Mouse (Mus musculus) MEL (cell line): Measurements from ENCODE around the gene Acvr2b. TPM values are rescaled to one million over a fixed set of nuclear protein-coding genes. Genes with fewer than 3 reads are reported as not detected.

Experiments
- DNase-seq: peaks from one replicate; pipeline ENCODE4 v3.0.0; 2011; ENCODE audit warnings: low read depth, low spot score
- H3K27ac ChIP-seq: 2 replicates; pipeline ENCODE4 v1.5.1; 2012; ENCODE audit warnings: low read depth, mild to moderate bottlenecking, control low read depth, low read length, moderate library complexity; ENCODE audit not compliant: control insufficient read depth
- H3K27me3 ChIP-seq, 2 experiments: fragments of 150-350 bp in 1 of 2; sonication (generic) in 1 of 2; 2 replicates each; pipeline ENCODE4 v1.6.1; 2012; ENCODE audit warnings: low read length in 2 of 2, mild to moderate bottlenecking in 2 of 2, improper control_type of control experiment in 1 of 2, moderate library complexity in 1 of 2; ENCODE audit not compliant: insufficient read depth in 2 of 2, control insufficient read depth in 1 of 2
- H3K36me3 ChIP-seq, 2 experiments: 2 replicates each; pipeline ENCODE4 v1.6.1; 2012 to 2014; ENCODE audit warnings: low read length in 2 of 2, improper control_type of control experiment in 1 of 2, inconsistent platforms in 1 of 2, mild to moderate bottlenecking in 1 of 2; ENCODE audit not compliant: insufficient read depth in 2 of 2, control insufficient read depth in 1 of 2
- H3K4me1 ChIP-seq, 2 experiments: fragments of 150-350 bp in 1 of 2; sonication (generic) in 1 of 2; 2 replicates each; pipeline ENCODE4 v1.6.1; 2012; ENCODE audit warnings: low read length in 2 of 2, improper control_type of control experiment in 1 of 2, mild to moderate bottlenecking in 1 of 2; ENCODE audit not compliant: insufficient read depth in 2 of 2, control insufficient read depth in 1 of 2
- H3K4me3 ChIP-seq, 2 experiments: fragments of 150-350 bp in 1 of 2; sonication (generic) in 1 of 2; 2 replicates each; pipeline ENCODE4 v1.5.1; 2012; ENCODE audit warnings: low read depth in 2 of 2, low read length in 2 of 2, mild to moderate bottlenecking in 2 of 2, moderate library complexity in 2 of 2, control low read depth in 1 of 2, improper control_type of control experiment in 1 of 2; ENCODE audit not compliant: control insufficient read depth in 1 of 2, insufficient read depth in 1 of 2
- H3K79me2 ChIP-seq: 2 replicates; pipeline ENCODE4 v1.6.1; 2012; ENCODE audit warnings: mild to moderate bottlenecking, low read length, moderate library complexity; ENCODE audit not compliant: control insufficient read depth, poor library complexity, insufficient read depth
- H3K9ac ChIP-seq: 2 replicates; pipeline ENCODE4 v1.6.1; 2012; ENCODE audit warnings: low read depth, mild to moderate bottlenecking, control low read depth, low read length, moderate library complexity; ENCODE audit not compliant: control insufficient read depth, poor library complexity, severe bottlenecking
- H3K9me3 ChIP-seq: fragments of 150-350 bp; sonication (generic); replicated peaks from 2 replicates; pipeline ENCODE4 v1.6.1; 2012; ENCODE audit warnings: mild to moderate bottlenecking, low read length, improper control_type of control experiment, moderate library complexity; ENCODE audit not compliant: insufficient read depth
- E2F4 ChIP-seq: IDR thresholded peaks from 2 replicates; pipeline ENCODE4 v1.6.1; 2011; ENCODE audit warnings: low read depth, low read length, improper control_type of control experiment, borderline replicate concordance
- ELF1 ChIP-seq: IDR thresholded peaks from 2 replicates; pipeline ENCODE4 v1.6.1; 2014; ENCODE audit warnings: low read depth, mild to moderate bottlenecking, inconsistent platforms, low read length, improper control_type of control experiment, moderate library complexity
- GABPA ChIP-seq: IDR thresholded peaks from 2 replicates; pipeline ENCODE4 v1.6.1; 2012; ENCODE audit warnings: low read depth, mild to moderate bottlenecking, inconsistent platforms, low read length, improper control_type of control experiment, moderate library complexity
- HCFC1 ChIP-seq: IDR thresholded peaks from 2 replicates; pipeline ENCODE4 v1.6.1; 2012; ENCODE audit warnings: low read depth, mild to moderate bottlenecking, inconsistent platforms, low read length, improper control_type of control experiment, moderate library complexity
- MAFK ChIP-seq: IDR thresholded peaks from 2 replicates; pipeline ENCODE4 v1.6.1; 2011; ENCODE audit warnings: low read depth, mild to moderate bottlenecking, low read length, improper control_type of control experiment, borderline replicate concordance
- MAZ ChIP-seq: IDR thresholded peaks from 2 replicates; pipeline ENCODE4 v1.6.1; 2012; ENCODE audit warnings: low read depth, mild to moderate bottlenecking, inconsistent platforms, low read length, improper control_type of control experiment
- MEF2A ChIP-seq: IDR thresholded peaks from 2 replicates; pipeline ENCODE4 v1.6.1; 2014; ENCODE audit warnings: low read depth, mild to moderate bottlenecking, inconsistent platforms, low read length, improper control_type of control experiment; ENCODE audit not compliant: poor library complexity, insufficient replicate concordance, severe bottlenecking; ENCODE audit errors: extremely low read depth
- MYB ChIP-seq: IDR thresholded peaks from 2 replicates; pipeline ENCODE4 v1.6.1; 2011; ENCODE audit warnings: mild to moderate bottlenecking, low read depth, low read length, improper control_type of control experiment
- NRF1 ChIP-seq: IDR thresholded peaks from 2 replicates; pipeline ENCODE4 v1.6.1; 2014; ENCODE audit warnings: low read depth, mild to moderate bottlenecking, inconsistent platforms, low read length, improper control_type of control experiment, moderate library complexity; ENCODE audit not compliant: poor library complexity, insufficient read depth, severe bottlenecking
- POLR2AphosphoS5 ChIP-seq: IDR thresholded peaks from 2 replicates; pipeline ENCODE4 v1.6.1; 2012; ENCODE audit warnings: low read depth, borderline replicate concordance, mild to moderate bottlenecking, inconsistent platforms, low read length, moderate library complexity, mixed read lengths
- SMC3 ChIP-seq: IDR thresholded peaks from 2 replicates; pipeline ENCODE4 v1.6.1; 2011; ENCODE audit warnings: low read depth, low read length, improper control_type of control experiment
- TAL1 ChIP-seq: IDR thresholded peaks from 2 replicates; pipeline ENCODE4 v1.6.1; 2012; ENCODE audit warnings: mild to moderate bottlenecking, inconsistent platforms, low read length, moderate library complexity, mixed read lengths
- TBP ChIP-seq: IDR thresholded peaks from 2 replicates; pipeline ENCODE4 v1.8.0; 2011; ENCODE audit warnings: low read depth, low read length, improper control_type of control experiment
- UBTF ChIP-seq: IDR thresholded peaks from 2 replicates; pipeline ENCODE4 v1.6.1; 2012; ENCODE audit warnings: low read depth, mild to moderate bottlenecking, inconsistent platforms, low read length, improper control_type of control experiment, moderate library complexity, borderline replicate concordance; ENCODE audit not compliant: insufficient read depth
- USF1 ChIP-seq: IDR thresholded peaks from 2 replicates; pipeline ENCODE4 v1.6.1; 2014; ENCODE audit warnings: low read depth, mild to moderate bottlenecking, inconsistent platforms, low read length, improper control_type of control experiment, moderate library complexity
- ZC3H11A ChIP-seq: IDR thresholded peaks from 2 replicates; pipeline ENCODE4 v1.6.1; 2012; ENCODE audit warnings: low read depth, mild to moderate bottlenecking, inconsistent platforms, low read length, improper control_type of control experiment
- ZKSCAN1 ChIP-seq: IDR thresholded peaks from 2 replicates; pipeline ENCODE4 v1.6.1; 2012; ENCODE audit warnings: low read depth, mild to moderate bottlenecking, inconsistent platforms, low read length, improper control_type of control experiment, moderate library complexity
- ZNF384 ChIP-seq: IDR thresholded peaks from 2 replicates; pipeline ENCODE4 v1.6.1; 2012; ENCODE audit warnings: low read depth, mild to moderate bottlenecking, inconsistent platforms, low read length, improper control_type of control experiment
- polyA plus RNA-seq, 2 experiments: library from polyadenylated mRNA; stranded (reverse) in 1 of 2; unstranded in 1 of 2; fragments of >175 nt in 1 of 2; fragments of >200 nt in 1 of 2; gene quantifications; 2 replicates each; pipeline versions ENCODE4 v1.2.1 to v1.2.4; 2012; ENCODE audit warnings: low replicate concordance in 2 of 2, low read depth in 1 of 2; ENCODE audit not compliant: insufficient read length in 2 of 2, insufficient read depth in 1 of 2, missing spikeins in 1 of 2
- total RNA-seq: library from RNA; depleted of rRNA; stranded (reverse); fragments of 300-350 nt; gene quantifications from 2 replicates; pipeline ENCODE4 v1.2.3, GENCODE M21; 2012

Acvr2b gene
- total and polyA plus RNA-seq, 3 experiments = 0.81 to 1.9 TPM; not detected in 1

- no peak for DNase-seq
Measured at GRCm38 (mm10) chr9:119481612-119482011, 79.7 kb downstream of the Acvr2b start.

GRCm38 (mm10) chr9:119483554-119484353 is 81.8 kb downstream of the Acvr2b start:
- Histone ChIP-seq H3K9ac (no peak overlapping the region), H3K79me2 (no peaks in the 10 kb centered on the region), H3K9me3 (no peaks in the 10 kb centered on the region), H3K4me1 (no peaks in the 10 kb centered on the region), H3K4me3 (no peak overlapping the region), H3K27ac (no peak overlapping the region), H3K36me3 (no peaks in the 10 kb centered on the region), H3K27me3 (no peaks in the 10 kb centered on the region)
- no peak for DNase-seq
- TF ChIP-seq USF1 (no peak), NRF1 (no peak), MYB (no peak), ZC3H11A (no peak), MAZ (no peak), E2F4 (no peak), ZKSCAN1 (no peak), GABPA (no peak), ZNF384 (no peak), HCFC1 (no peak), TBP (no peak), POLR2AphosphoS5 (no peak)

More at GRCm38 (mm10) chr9:119481612-119482011, 79.7 kb downstream of the Acvr2b start:
- H3K9me3 ChIP-seq = no peaks in the 10 kb centered on the region
- H3K27me3 ChIP-seq = no peaks in the 10 kb centered on the region
- TF ChIP-seq SMC3 (no peak), ELF1 (no peak), TBP (no peak), UBTF (no peak), MAZ (no peak), MAFK (no peak), MEF2A (no peak), TAL1 (no peak), USF1 (no peak)
- no peaks in the 10 kb centered on the region for H3K4me1 ChIP-seq
- no peak overlapping the region for H3K9ac ChIP-seq
- H3K36me3 ChIP-seq = no peaks in the 10 kb centered on the region
- H3K79me2 ChIP-seq = no peaks in the 10 kb centered on the region
- no peak overlapping the region for H3K27ac ChIP-seq
- H3K4me3 ChIP-seq = no peak overlapping the region
